In genomic region chr10:84075581-84075980, GRCm38 (mm10) we compare ENCODE assay signal across 26 mouse cellular contexts.
"Had no signal": no experiment of that assay in that cellular context is flagged by ENCODE, and none has a peak within 500 bp of the region (broad histone marks: within the 10 kb centered on the region; RNA-seq: fewer than 3 reads in every experiment).

No protein-coding gene starts in this region.

- H3K4me3 ChIP-seq: layer of hippocampus, adult 2 months; left cerebral cortex, adult 2 months; limb, embryonic 12.5 days; limb, embryonic 15.5 days; midbrain, embryonic 12.5 days; midbrain, embryonic 15.5 days; neural tube, embryonic 12.5 days; neural tube, embryonic 15.5 days; stomach, embryonic 15.5 days had no signal

- H3K36me3 ChIP-seq: limb, embryonic 12.5 days; limb, embryonic 15.5 days; midbrain, embryonic 12.5 days; midbrain, embryonic 15.5 days; neural tube, embryonic 12.5 days; neural tube, embryonic 15.5 days; stomach, embryonic 15.5 days had no signal

- ATAC-seq: liver, postnatal 0 days; lung, postnatal 0 days; midbrain, embryonic 15.5 days had no signal

- H3K27me3 ChIP-seq: limb, embryonic 12.5 days; limb, embryonic 15.5 days; midbrain, embryonic 12.5 days; midbrain, embryonic 15.5 days; neural tube, embryonic 12.5 days; neural tube, embryonic 15.5 days; stomach, embryonic 15.5 days had no signal

- H3K4me1 ChIP-seq: midbrain, embryonic 15.5 days; stomach, embryonic 15.5 days had no signal

- H3K4me2 ChIP-seq: limb, embryonic 12.5 days; limb, embryonic 15.5 days; liver, embryonic 11.5 days; lung, embryonic 14.5 days; midbrain, embryonic 12.5 days; midbrain, embryonic 15.5 days; neural tube, embryonic 12.5 days; neural tube, embryonic 15.5 days; stomach, embryonic 15.5 days had no signal

- H3K27ac ChIP-seq: layer of hippocampus, adult 2 months; left cerebral cortex, adult 2 months; limb, embryonic 12.5 days; limb, embryonic 15.5 days; liver, embryonic 14.5 days; macrophage; midbrain, embryonic 12.5 days; midbrain, embryonic 15.5 days; neural tube, embryonic 12.5 days; neural tube, embryonic 15.5 days; stomach, embryonic 15.5 days had no signal

- H3K9me3 ChIP-seq: limb, embryonic 15.5 days; midbrain, embryonic 15.5 days; neural tube, embryonic 12.5 days; stomach, embryonic 15.5 days had no signal

- DNase-seq: kidney, adult 11 months; kidney, adult 8-10 months; kidney, postnatal 25 days; layer of hippocampus, adult 9-11 months; left cerebral cortex, postnatal 4 days; liver, postnatal 0 days; lung, embryonic 14.5 days; retina, postnatal 1 day; right cerebral cortex, postnatal 25 days; spleen, adult 18-20 months; thymus, adult 18-20 months; thymus, postnatal 14 days; thymus, postnatal 4 days had no signal

- H3K9ac ChIP-seq: limb, embryonic 12.5 days; limb, embryonic 15.5 days; liver, embryonic 14.5 days; liver, postnatal 0 days; lung, embryonic 14.5 days; midbrain, embryonic 12.5 days; midbrain, embryonic 15.5 days; neural tube, embryonic 12.5 days; neural tube, embryonic 15.5 days; stomach, embryonic 15.5 days had no signal
